Mouse (Mus musculus) layer of hippocampus, postnatal 25 days (tissue): ENCODE results near the gene Atxn2. TPM values are rescaled to one million over a fixed set of nuclear protein-coding genes. Genes with fewer than 3 reads are reported as not detected.
A peak's percentile ranks its signal among the peaks of the same experiment; 100 is the strongest.

Source experiments
- DNase-seq, 2 experiments: peaks; one replicate each; pipeline ENCODE4 v3.0.0; 2022; ENCODE audit warnings: mixed read lengths in 2 of 2, low spot score in 1 of 2; ENCODE audit errors: extremely low spot score in 1 of 2
- total RNA-seq, 2 experiments: library from RNA; stranded (reverse); gene quantifications; 2 replicates each; pipeline ENCODE4 v1.2.3; 2021

Gene Atxn2
- total RNA-seq, 2 experiments from 2014 or later = 197 to 244 TPM

- no peak for DNase-seq
Measured at GRCm38 (mm10) chr5:121759921-121760320, 48.8 kb downstream of the Atxn2 start.

- no peak for DNase-seq
Measured at GRCm38 (mm10) chr5:121761459-121761858, 50.3 kb downstream of the Atxn2 start.

- DNase-seq = no peak
Measured at GRCm38 (mm10) chr5:121762949-121763348, 51.8 kb downstream of the Atxn2 start.

- DNase-seq = no peak
Measured at GRCm38 (mm10) chr5:121765020-121765419, 53.9 kb downstream of the Atxn2 start.

GRCm38 (mm10) chr5:121766038-121766773 lies 55.1 kb downstream of the Atxn2 start:
- no peak for DNase-seq

- DNase-seq = no peak
Measured at GRCm38 (mm10) chr5:121767564-121767963, 56.4 kb downstream of the Atxn2 start.

GRCm38 (mm10) chr5:121769827-121770226 lies 58.7 kb downstream of the Atxn2 start:
- no peak for DNase-seq

GRCm38 (mm10) chr5:121771611-121772010 lies 60.5 kb downstream of the Atxn2 start:
- DNase-seq = no peak

GRCm38 (mm10) chr5:121778485-121779119 lies 67.5 kb downstream of the Atxn2 start:
- peak; percentile 34 to 71 for DNase-seq

- DNase-seq = no peak
Measured at GRCm38 (mm10) chr5:121780180-121780579, 69.0 kb downstream of the Atxn2 start.

GRCm38 (mm10) chr5:121782467-121782866 lies 71.3 kb downstream of the Atxn2 start:
- DNase-seq = no peak

GRCm38 (mm10) chr5:121783862-121784500 lies 72.8 kb downstream of the Atxn2 start:
- no peak for DNase-seq

- no peak for DNase-seq
Measured at GRCm38 (mm10) chr5:121791026-121791425, 79.9 kb downstream of the Atxn2 start.

- DNase-seq = no peak
Measured at GRCm38 (mm10) chr5:121795800-121796199, 84.7 kb downstream of the Atxn2 start.

- DNase-seq = no peak
Measured at GRCm38 (mm10) chr5:121798447-121798846, 87.3 kb downstream of the Atxn2 start.

- no peak for DNase-seq
Measured at GRCm38 (mm10) chr5:121807186-121807585, 96.0 kb downstream of the Atxn2 start.

GRCm38 (mm10) chr5:121808202-121808601 lies 97.1 kb downstream of the Atxn2 start:
- DNase-seq = no peak

GRCm38 (mm10) chr5:121809667-121810224 lies 98.6 kb downstream of the Atxn2 start:
- DNase-seq = no peak

GRCm38 (mm10) chr5:121810331-121811151 lies 99.4 kb downstream of the Atxn2 start:
- no peak for DNase-seq

GRCm38 (mm10) chr5:121811485-121811931 lies 100.4 kb downstream of the Atxn2 start:
- no peak for DNase-seq
